Mouse (Mus musculus) ovary, postnatal 10 days (tissue): ENCODE data around the gene Wnt6.

Experiments used
- DNase-seq: peaks from one replicate; pipeline ENCODE4 v3.0.0; 2022; ENCODE audit warnings: low spot score

The Wnt6 gene

DNA sequence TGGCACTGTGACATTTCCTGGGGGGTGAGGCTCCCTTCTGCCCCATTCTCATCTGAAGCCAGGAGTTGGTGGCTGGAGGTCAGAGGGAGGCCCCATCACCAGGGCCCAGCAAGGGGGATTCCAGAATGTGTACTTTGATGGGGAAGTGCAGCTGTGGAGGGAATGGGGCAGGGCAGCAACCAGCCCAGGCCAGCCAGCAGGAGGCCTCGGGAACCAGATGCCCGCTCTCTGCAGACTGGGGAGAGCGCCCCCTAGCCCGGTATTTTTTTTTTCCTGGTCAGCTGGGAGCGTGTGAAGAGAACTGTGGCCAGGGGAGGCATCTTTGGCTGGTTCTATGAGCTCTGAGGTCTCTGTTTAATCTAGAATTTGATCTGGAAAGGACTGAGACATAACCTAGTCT, 4.1 kb downstream of the Wnt6 start:
- DNase-seq = no peak

- no peak for DNase-seq
Measured at GRCm38 (mm10) chr1:74778934-74779486, 7.3 kb downstream of the Wnt6 start.

DNA sequence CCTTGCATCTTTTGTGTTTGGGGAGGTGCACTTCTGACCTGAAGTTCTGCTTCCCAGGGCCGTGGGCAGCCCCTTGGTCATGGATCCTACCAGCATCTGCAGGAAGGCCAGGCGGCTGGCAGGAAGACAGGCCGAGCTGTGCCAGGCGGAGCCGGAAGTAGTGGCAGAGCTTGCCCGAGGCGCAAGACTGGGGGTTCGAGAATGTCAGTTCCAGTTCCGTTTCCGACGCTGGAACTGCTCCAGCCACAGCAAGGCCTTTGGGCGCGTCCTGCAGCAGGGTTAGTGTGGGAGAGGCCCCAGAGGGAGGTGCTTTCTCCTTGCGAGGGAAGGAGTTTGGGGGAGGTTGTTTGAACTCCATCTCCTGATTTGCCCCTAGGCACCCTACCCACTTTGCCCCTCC, 10.4 kb downstream of the Wnt6 start:
- no peak for DNase-seq

DNA sequence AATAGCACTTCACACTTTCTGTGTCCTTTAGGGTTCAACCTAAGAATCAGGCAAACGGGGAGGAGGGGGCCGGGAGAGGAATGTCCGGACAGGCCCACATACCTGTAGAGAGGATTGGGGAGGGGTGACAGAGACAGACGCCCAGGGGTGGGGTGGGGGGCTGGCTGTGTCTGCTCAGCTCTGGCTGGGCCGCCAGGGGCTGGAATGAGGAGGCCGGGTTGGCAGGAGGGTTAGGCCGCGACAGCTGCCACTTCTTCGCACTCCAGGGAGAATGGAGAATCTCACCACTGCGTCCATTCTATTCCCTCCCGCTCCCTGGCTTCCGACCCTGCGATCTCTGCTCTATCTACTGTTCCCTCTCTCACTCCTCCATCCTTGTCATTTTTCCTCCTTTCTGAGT, 11.9 kb downstream of the Wnt6 start:
- no peak for DNase-seq

DNA sequence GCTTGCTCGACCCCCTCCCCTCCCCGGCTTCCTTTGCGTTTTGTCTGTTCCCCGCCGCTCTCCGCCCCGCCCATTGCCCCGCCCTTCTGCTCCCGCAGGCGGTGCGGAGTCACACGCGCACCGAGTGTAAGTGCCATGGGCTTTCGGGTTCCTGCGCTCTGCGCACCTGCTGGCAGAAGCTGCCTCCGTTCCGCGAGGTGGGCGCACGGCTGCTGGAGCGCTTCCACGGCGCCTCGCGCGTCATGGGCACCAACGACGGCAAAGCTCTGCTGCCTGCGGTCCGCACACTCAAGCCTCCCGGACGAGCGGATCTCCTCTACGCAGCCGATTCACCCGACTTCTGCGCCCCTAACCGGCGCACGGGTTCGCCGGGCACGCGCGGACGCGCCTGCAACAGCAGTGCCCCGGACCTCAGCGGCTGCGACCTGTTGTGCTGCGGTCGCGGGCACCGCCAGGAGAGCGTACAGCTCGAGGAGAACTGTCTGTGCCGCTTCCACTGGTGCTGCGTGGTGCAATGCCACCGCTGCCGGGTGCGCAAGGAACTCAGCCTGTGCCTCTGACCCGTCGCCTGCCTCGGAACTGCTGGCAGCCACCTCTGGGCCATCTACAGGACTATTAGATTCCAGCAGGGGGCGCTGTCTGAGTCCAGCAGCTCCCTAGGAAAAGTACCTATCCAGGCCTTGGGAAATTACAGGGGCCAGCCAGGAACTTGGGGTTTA, 12.5 kb downstream of the Wnt6 start:
- no peak for DNase-seq

DNA sequence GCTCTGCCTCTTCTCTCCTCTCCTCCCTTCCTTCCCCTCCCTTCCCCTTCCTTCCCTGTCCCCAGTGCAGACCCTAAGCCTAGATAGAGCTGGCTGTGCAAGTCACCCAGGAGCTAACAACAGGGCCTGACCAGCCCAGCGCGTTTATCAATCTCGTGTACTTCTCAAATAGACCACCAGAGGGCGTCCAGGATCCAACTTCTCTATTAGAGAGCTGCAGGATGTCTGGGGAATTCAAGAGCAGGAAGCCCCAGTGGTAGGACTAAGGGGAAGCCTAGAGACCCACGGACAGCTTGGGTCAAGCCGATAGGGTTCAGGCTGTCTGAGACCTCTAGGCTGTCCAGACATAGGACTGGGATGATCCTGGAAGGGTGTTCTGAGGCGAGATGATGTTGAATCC, 16.2 kb downstream of the Wnt6 start:
- DNase-seq = peak; percentile 73

DNA sequence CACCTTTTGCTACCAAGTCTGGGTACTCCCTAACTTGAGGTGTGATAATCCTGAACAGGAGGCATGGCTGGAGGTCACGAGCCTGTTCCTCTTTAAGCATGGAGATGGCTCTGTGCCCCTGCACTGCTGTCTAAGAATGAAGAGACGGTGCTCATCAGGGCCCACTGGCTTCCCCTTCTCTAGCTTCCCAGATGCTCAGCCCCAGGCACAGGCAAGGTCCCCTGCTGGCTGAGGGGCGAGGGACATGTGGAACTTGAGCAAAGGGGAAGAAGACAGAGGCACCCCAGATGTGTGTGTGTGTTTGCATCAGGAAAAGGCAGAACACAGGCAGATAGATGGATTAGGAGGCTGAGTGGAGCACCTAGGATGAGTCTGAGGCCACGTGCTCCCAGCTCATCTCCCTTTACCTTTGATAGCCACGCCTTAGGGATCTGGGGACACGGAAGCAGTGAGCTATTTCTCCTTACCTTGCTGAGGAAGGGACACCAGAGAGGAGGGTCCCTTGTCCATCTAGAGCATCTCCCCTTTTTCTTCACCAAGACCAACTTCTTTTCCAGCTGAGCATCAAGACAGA, 17.0 kb downstream of the Wnt6 start:
- no peak for DNase-seq

GRCm38 (mm10) chr1:74790095-74790494, 18.4 kb downstream of the Wnt6 start:
- no peak for DNase-seq

DNA sequence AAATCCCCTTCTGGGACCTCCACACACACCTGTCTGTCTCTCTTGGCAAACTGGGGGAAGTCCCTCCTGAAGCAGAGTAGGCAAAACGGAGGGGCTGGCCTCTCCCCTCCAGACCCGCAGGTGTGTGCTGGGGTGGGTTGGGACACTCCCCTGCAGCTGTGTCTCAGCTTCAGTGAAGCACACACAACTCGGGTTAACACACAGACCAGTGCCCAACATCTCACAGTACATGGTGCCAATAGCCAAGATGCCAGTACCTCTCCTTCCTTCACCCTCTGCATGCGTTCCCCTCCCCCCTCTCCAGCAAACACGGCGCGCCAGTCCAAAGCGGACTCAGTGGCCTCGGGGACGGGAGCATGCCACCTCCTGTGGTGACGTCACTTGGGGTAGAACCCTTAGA, 19.6 kb downstream of the Wnt6 start, which contains the start of gene Wnt10a:
Wnt10a (plus strand) TSS at position 268 of the 400 bp plus-strand sequence.
- no peak for DNase-seq

DNA sequence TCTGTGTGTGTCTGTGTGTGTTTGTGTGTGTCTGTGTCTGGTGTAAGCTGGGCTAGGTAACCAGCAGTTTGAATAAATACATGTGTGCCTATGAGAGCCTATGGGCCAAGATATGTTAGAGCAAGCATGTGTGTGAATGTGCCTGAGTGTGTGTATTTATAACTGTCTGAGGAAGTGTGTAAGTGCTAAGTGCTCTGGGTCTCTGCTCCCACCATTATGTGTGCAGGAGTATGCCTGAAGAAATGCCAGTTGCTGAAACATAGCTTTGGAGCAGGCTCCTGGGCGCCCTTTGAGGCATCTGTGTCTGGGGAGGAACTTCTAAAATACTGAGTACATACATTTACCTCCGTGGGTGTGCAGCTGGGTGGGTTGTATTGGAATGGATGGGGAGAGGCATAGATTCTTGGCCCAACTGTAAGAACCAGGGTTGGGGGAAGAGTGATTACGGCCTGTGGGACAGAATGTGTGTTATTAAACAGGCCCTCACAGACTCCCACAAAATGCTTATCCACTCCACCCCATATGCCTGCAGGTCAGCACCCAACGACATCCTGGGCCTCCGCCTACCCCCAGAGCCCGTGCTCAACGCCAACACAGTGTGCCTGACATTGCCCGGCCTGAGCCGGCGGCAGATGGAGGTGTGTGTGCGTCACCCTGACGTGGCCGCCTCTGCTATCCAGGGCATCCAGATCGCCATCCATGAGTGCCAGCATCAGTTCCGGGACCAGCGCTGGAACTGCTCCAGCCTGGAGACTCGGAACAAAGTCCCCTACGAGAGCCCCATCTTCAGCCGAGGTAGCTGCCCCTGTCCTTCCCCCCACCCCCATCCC, 21.4 kb downstream of the Wnt6 start:
- DNase-seq = no peak

- DNase-seq = no peak
Measured at GRCm38 (mm10) chr1:74794487-74795144, 22.9 kb downstream of the Wnt6 start.

DNA sequence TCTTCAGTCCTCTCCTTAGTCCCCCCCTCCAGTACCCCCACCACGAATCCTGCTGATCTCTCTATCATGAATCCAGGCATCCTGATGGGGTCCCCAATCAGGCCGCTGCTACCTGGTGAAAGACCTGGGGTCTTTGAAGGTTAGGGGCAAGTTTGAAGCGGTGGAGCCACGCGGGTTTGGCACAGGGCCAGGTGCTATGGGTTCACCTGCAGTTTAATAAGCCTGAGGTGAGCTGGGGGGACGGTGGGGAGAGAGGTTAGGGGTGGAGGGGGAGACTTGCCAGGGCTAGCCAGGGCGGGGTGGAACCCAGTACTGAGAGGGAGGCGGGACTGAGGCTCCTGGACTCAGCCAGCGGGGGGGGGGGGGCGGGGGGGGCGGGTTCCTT, 23.4 kb downstream of the Wnt6 start:
- DNase-seq = no peak

- DNase-seq = no peak
Measured at GRCm38 (mm10) chr1:74797459-74797858, 25.8 kb downstream of the Wnt6 start.

GRCm38 (mm10) chr1:74800424-74800888, 28.8 kb downstream of the Wnt6 start:
- no peak for DNase-seq

GRCm38 (mm10) chr1:74801631-74802140, 30.0 kb downstream of the Wnt6 start:
- DNase-seq = no peak

GRCm38 (mm10) chr1:74802795-74803656, 31.3 kb downstream of the Wnt6 start:
- DNase-seq = peak; percentile 45

DNA sequence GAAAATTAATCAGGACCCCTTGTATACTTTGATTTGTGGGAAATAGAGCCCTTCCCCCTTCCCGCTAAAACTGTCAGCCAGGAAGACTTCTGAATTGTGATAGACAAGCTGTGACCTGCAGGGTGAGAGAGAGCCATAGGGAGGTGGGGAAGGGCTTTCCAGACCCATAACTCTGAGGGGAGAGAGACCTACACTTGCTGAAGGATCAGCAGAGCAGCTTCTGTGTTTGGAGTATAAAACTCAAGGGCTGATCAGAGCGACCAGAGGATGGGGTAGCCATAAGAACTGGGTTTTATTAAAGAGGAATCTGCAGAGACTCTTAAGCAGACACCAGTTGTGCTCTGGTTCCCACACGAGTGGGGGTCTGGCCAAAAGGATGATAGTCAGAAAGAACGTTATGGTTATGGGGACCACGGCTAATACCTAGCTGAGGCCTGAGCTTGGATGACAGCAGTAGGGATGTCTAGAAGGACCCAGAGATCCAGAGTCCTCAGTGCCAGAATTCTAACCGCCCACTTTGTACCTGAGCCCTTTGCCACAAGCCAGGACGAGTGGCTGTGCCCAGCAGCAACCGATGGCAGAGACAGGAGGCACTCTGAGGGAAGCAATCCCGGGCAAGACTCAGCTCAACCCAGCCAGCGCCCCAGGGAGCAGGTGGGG, 32.6 kb downstream of the Wnt6 start:
- no peak for DNase-seq

DNA sequence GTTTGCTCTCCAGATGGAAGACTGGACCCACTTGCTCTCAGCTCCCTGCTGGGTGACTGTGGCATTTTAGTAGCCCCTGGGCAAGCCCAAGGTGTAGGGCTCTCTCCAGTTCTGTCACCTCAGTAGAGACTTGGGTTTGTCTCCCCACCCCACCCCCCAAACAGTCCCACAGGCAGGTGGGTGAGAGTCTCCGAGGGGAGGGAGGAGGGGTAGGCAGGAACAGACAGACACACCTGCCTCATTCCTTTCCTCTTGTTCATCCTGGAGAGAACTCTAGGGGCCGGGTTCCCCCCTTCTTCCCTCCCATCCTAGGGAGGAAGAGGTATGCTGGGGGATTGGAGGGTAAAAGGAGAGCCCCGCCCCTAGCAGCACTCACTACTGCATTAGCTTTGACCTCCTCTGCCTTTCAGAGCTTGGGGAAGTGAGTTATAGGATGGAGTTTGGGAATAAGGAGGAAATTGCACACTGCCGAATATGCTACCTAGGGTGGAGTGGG, 33.7 kb downstream of the Wnt6 start:
- DNase-seq = no peak

DNA sequence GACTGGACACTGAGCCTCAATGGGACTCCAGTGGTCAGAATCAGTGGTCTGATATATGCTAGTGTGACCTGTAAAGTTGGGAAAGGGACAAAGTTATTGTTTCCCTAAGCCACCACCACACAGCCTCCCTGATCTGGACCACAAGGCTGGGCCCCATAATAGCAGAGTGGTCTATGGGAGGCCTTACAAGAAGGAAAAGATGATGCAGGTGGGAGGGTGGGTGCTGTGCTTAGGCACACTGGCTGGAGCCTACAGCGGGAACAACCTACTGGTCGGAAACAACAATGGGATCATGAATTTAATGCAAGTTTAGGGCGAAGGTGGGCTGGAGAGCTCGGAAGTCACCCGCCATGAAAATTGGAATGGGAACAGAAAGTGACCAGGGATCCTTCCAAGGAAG, 34.2 kb downstream of the Wnt6 start:
- DNase-seq = no peak
